Comparison of ENCODE assay signal across 11 mouse cellular contexts in the genomic region with DNA sequence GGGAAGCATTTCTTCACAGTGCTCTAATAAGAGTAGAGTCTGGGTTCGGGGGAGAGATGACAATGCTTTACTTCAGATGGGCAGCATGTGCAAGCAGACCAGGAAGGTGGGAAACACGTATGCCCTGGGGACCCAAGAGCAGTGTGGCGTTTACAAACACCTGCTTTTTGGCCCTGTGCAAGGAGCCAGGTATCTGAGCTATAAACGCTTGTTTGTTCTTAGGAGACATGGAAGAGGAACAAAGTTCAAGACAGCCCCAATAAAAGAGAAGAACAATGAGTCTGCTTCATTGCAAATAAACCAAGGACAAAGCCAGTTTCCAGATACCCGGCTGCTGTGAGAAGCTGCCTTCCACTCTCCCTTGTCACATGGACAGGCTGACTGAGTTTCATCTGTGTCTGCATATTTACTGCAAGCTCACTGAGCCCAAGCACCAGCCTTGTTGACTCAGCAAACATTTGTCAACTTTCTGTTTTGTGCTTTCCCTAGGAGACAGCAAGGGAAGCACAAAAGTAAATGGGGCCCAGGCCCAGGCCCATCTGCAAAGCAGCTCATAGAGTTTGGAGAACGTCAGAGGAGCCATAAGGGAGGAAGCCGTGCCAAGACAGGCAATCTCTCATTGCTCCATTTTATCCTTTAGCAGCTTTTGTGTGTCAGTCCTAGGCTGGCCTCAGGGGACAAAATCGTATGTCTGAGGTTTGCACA.
A peak's percentile ranks its signal among the peaks of the same experiment; 100 is the strongest.
DNase-seq lines count a peak whose midpoint lies in the region; TF ChIP-seq lines count a peak whose summit lies in the region.
"Had no signal": no experiment of that assay in that cellular context is flagged by ENCODE, and none has a peak within 500 bp of the region (broad histone marks: within the 10 kb centered on the region; RNA-seq: fewer than 3 reads in every experiment).

No protein-coding gene starts in this region.

- H3K27ac ChIP-seq in layer of hippocampus, adult 2 months = no peak overlapping the region
- H3K27ac ChIP-seq: forebrain, embryonic 13.5 days; neural tube, embryonic 12.5 days had no signal

- peak; percentile 20 for DNase-seq in gastrocnemius, postnatal 14 days
- DNase-seq in gastrocnemius, postnatal 10 days = no peak
- peak; percentile 4 to 24 for DNase-seq in layer of hippocampus, adult 2 months (ENCODE audit: low spot score in 2 of 2)
- no peak for DNase-seq in layer of hippocampus, adult 9-10 months (ENCODE audit: low spot score)
- peak; percentile 24 for DNase-seq in 3T3-L1 (ENCODE audit: low read depth, low spot score)
- peak; percentile 32 for DNase-seq in brain, embryonic 18.5 days (ENCODE audit: low read depth, low spot score)
- no peak for DNase-seq in natural killer cell, adult 2 months (ENCODE audit: low spot score in 2 of 2)
- DNase-seq: kidney, adult 8-10 months; right cerebral cortex, postnatal 4 days had no signal

- H3K4me3 ChIP-seq in layer of hippocampus, adult 2 months = no peak overlapping the region
- H3K4me3 ChIP-seq: forebrain, embryonic 13.5 days; neural tube, embryonic 12.5 days had no signal

- intact Hi-C loops in gastrocnemius, postnatal 14 days (cut with DNase I; ENCODE audit: low total_unique reads) = no loop called here

- TF ChIP-seq CTCF in layer of hippocampus, adult 2 months (conservative IDR thresholded peaks at IDR 0.05) = no peak

Comparison
In these comparisons a context has a peak if more than half of its experiments do, and no peak if none do; other contexts are left out.
1. DNase-seq: peak in gastrocnemius, postnatal 14 days (single experiment), layer of hippocampus, adult 2 months (2 of 2), 3T3-L1 (single experiment) and brain, embryonic 18.5 days (single experiment); none in gastrocnemius, postnatal 10 days (single experiment), layer of hippocampus, adult 9-10 months (single experiment) and natural killer cell, adult 2 months (0 of 2).